Mouse (Mus musculus) MEL (cell line): ENCODE measurements around the gene Il2rg. TPM values are rescaled to one million over a fixed set of nuclear protein-coding genes. Genes with fewer than 3 reads are reported as not detected.

Source experiments
- E2F4 ChIP-seq: IDR thresholded peaks from 2 replicates; pipeline ENCODE4 v1.6.1; 2011; ENCODE audit warnings: low read depth, low read length, improper control_type of control experiment, borderline replicate concordance
- GATA1 ChIP-seq: IDR thresholded peaks from 2 replicates; pipeline ENCODE4 v1.6.1; 2011; ENCODE audit warnings: low read depth, low read length, improper control_type of control experiment
- HCFC1 ChIP-seq: IDR thresholded peaks from 2 replicates; pipeline ENCODE4 v1.6.1; 2012; ENCODE audit warnings: low read depth, mild to moderate bottlenecking, inconsistent platforms, low read length, improper control_type of control experiment, moderate library complexity
- MAFK ChIP-seq: IDR thresholded peaks from 2 replicates; pipeline ENCODE4 v1.6.1; 2011; ENCODE audit warnings: low read depth, mild to moderate bottlenecking, low read length, improper control_type of control experiment, borderline replicate concordance
- MAX ChIP-seq: IDR thresholded peaks from 2 replicates; pipeline ENCODE4 v1.6.1; 2011; ENCODE audit warnings: low read length, improper control_type of control experiment
- MEF2A ChIP-seq: IDR thresholded peaks from 2 replicates; pipeline ENCODE4 v1.6.1; 2014; ENCODE audit warnings: low read depth, mild to moderate bottlenecking, inconsistent platforms, low read length, improper control_type of control experiment; ENCODE audit not compliant: poor library complexity, insufficient replicate concordance, severe bottlenecking; ENCODE audit errors: extremely low read depth
- TAL1 ChIP-seq: IDR thresholded peaks from 2 replicates; pipeline ENCODE4 v1.6.1; 2012; ENCODE audit warnings: mild to moderate bottlenecking, inconsistent platforms, low read length, moderate library complexity, mixed read lengths
- polyA plus RNA-seq, 2 experiments: library from polyadenylated mRNA; stranded (reverse) in 1 of 2; unstranded in 1 of 2; fragments of >175 nt in 1 of 2; fragments of >200 nt in 1 of 2; gene quantifications; 2 replicates each; pipeline versions ENCODE4 v1.2.1 to v1.2.4; 2012; ENCODE audit warnings: low replicate concordance in 2 of 2, low read depth in 1 of 2; ENCODE audit not compliant: insufficient read length in 2 of 2, insufficient read depth in 1 of 2, missing spikeins in 1 of 2
- total RNA-seq: library from RNA; depleted of rRNA; stranded (reverse); fragments of 300-350 nt; gene quantifications from 2 replicates; pipeline ENCODE4 v1.2.3, GENCODE M21; 2012; rRNA removed

The Il2rg gene
- total and polyA plus RNA-seq, 3 experiments: 1.6 to 3.5 TPM; not detected in 1

- TF ChIP-seq GATA1 (no peak), MAFK (no peak), TAL1 (no peak), MAX (peak; percentile 64), MEF2A (no peak), HCFC1 (peak; percentile 89), E2F4 (no peak)
Measured at GRCm38 (mm10) chrX:101221834-101222795, 45.9 kb downstream of the Il2rg start, which contains the start of gene Snx12 (continued).

Other genes with a start within 250 kb of the Il2rg start
- not detected in 2 replicates for gene Tex11, start 208.6 kb downstream of the Il2rg start, total RNA-seq
- not detected for gene Tex11, start 208.6 kb downstream of the Il2rg start, polyA plus RNA-seq
- 3.0 and 9.0 TPM in 2 replicates for gene Slc7a3, start 182.2 kb downstream of the Il2rg start, total RNA-seq
- gene Slc7a3, start 182.2 kb downstream of the Il2rg start, polyA plus RNA-seq: 10 to 100 TPM in 1 of 2 experiments, not detected in 1; 12.8 TPM
- 22.7 and 24.2 TPM in 2 replicates for gene Snx12, start 45.7 kb downstream of the Il2rg start, total RNA-seq
- 10 to 100 TPM in 1 of 2 experiments, not detected in 1; 32.5 TPM for gene Snx12, start 45.7 kb downstream of the Il2rg start, polyA plus RNA-seq
- gene Foxo4, start 13.7 kb downstream of the Il2rg start, total RNA-seq: 12.3 and 13.8 TPM in 2 replicates
- 10 to 100 TPM in 1 of 2 experiments, not detected in 1; 18.5 TPM for gene Foxo4, start 13.7 kb downstream of the Il2rg start, polyA plus RNA-seq
- gene Gm614, start 4.3 kb downstream of the Il2rg start, total RNA-seq: not detected in 2 replicates
- not detected for gene Gm614, start 4.3 kb downstream of the Il2rg start, polyA plus RNA-seq
- not detected in 2 replicates for gene Gm20489, start 768 bp upstream of the Il2rg start, total RNA-seq
- not detected for gene Gm20489, start 768 bp upstream of the Il2rg start, polyA plus RNA-seq
- 20.9 and 23.1 TPM in 2 replicates for gene Med12, start 5.8 kb upstream of the Il2rg start, total RNA-seq
- 10 to 100 TPM in 1 of 2 experiments, not detected in 1; 68.0 TPM for gene Med12, start 5.8 kb upstream of the Il2rg start, polyA plus RNA-seq
- gene Nlgn3, start 30.9 kb upstream of the Il2rg start, total RNA-seq: 0.03 and 0.04 TPM in 2 replicates
- gene Nlgn3, start 30.9 kb upstream of the Il2rg start, polyA plus RNA-seq: under 1 TPM in 1 of 2 experiments, not detected in 1; 0.15 TPM
- gene Gjb1, start 108.1 kb upstream of the Il2rg start, total RNA-seq: not detected in 2 replicates
- not detected for gene Gjb1, start 108.1 kb upstream of the Il2rg start, polyA plus RNA-seq
- gene Zmym3, start 152.6 kb upstream of the Il2rg start, total RNA-seq: 20.7 and 26.7 TPM in 2 replicates
- 10 to 100 TPM in 1 of 2 experiments, not detected in 1; 42.9 TPM for gene Zmym3, start 152.6 kb upstream of the Il2rg start, polyA plus RNA-seq
- gene Nono, start 161.1 kb upstream of the Il2rg start, total RNA-seq: 287 and 304 TPM in 2 replicates
- gene Nono, start 161.1 kb upstream of the Il2rg start, polyA plus RNA-seq: 100 to 1,000 TPM in 1 of 2 experiments, not detected in 1; 442 TPM
- 0.49 and 0.62 TPM in 2 replicates for gene Itgb1bp2, start 180.8 kb upstream of the Il2rg start, total RNA-seq
- gene Itgb1bp2, start 180.8 kb upstream of the Il2rg start, polyA plus RNA-seq: under 1 TPM in 1 of 2 experiments, not detected in 1; 0.77 TPM